Mouse (Mus musculus): Measurements from ENCODE around the gene Raver2.
"Not testable (repeated sequence)": the region's sequence is repeated elsewhere in the genome, so short reads cannot be mapped to it uniquely, and the experiment has no call there.

Raver2 gene

DNA sequence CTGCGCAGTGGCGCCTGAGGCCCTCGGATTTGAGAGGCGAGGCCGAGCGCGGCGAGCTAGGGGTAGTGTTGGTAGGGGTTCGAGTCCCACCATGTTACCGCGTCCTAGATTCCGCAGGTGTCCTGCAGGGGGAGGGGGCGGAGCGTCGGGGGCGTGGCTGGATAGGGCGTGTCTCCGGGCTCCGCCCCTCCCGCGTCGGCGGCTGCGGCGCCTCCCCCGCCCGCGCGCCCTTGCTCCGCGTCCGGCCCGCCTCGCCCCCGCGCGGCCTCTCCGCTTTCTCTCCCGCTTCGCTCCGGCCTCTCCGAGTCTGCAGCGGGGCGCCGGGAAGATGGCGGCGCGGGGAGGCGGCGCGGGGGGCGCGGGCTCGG, at the start of gene Raver2:
Gene Raver2, plus strand, starts transcription at position 198 of the 368 bp plus-strand sequence.
- DNase-seq, result peak; percentile 48

DNA sequence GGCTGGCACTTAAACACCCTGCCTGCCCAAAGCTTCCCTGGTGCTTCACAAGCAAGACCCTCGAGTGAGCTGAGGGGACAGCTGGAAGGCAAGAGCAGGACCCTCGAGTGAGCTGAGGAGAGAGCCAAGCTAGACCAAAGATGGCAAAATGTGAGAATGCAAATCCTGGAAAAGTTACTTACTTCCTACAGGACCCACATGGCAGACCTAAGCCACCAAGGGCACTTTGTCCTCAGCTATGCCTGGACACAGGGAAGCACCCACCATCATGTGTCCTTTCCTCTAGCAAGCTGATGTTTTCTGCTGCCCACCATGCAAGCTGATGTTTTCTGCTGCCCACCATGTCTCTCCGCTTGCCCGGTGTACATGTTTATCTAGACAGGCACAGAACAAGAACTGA, 48.2 kb upstream of the Raver2 start, which contains the start of gene Gm10577:
Gene Gm10577, minus strand, starts transcription at position 101 of the 400 bp plus-strand sequence.
- no peak for DNase-seq

DNA sequence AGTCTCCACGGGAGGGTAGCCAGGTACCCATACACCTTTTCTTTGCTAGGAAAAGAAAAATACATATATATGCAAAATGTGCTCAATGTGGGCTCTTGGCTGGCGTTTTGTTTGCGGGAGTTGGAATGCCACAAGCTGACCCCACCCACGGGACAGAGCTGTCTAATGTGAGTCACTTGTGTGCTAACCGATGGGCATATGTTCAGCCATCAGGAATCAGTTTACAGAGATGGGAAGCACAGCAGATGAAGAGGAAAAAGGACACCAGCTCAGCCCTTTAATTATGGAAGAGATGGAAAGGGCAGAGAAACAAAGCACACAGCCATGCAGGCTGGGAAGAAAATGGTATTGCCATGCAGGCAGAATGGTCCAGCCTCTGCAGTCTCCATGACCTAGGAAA, 42.2 kb upstream of the Raver2 start:
- no peak for DNase-seq

DNA sequence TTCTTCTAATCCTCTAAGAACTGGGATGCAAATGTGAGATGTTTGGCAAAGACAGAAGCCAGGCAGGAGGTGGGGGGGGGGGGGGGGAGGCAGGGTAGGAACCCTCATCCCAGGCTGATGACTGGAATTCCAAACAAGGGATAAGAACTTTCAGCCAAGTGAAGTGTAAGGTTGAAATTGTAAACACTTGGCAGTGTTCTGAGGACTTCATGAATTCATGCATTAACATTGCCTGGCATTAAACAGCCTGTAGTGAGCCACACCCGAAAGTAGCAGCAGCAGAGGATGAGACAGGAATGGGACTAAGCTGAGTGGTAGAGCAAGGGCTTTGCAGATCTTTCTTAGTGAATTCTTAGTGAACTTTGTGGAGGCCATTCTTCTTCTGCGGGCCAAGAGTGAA, 41.8 kb upstream of the Raver2 start:
- no peak for DNase-seq

DNA sequence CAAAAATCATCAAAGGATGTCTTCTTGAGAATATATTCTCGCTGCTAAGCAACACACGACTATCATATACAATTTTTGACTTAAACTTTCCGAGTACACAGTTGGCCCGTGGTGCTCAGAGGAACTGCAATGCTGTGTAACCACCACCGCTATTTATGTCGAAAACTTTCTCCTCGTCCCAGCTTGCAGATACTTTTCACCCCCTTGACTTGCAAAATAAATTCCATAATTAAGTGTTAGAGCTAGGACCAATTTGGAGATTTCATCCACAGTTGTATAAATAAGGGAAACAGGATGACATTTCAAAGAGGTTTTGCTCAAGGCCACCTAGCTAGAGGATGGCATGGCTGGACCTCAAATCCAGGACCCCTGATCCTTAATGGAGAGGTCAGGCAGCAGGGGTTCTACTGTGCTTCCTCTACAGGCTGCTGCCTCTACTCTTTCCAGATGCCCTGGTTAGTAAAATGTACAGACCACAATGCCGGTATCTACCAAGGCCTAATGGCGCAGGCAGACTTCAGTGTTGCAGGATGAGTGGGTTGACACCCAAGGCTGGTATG, 40.9 kb upstream of the Raver2 start:
- DNase-seq, result no peak

DNA sequence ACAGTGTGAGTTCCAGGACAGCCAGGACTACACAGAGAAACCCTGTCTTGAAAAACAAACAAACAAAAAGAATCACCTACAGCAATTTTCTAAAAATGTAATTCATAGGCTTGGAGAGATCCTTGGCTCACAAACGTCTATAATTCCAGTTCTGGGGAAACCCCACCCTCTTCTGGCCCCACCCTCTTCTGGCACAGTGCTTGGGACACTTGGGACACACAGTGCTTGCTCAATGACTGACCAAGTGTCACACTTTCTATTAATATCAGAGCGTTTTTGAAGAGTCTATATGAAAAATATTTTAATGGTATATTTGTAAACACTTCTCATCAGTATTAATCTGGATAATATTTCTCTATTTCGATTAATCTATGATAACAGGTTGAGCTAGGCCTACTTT, 35.7 kb upstream of the Raver2 start:
- no peak for DNase-seq

DNA sequence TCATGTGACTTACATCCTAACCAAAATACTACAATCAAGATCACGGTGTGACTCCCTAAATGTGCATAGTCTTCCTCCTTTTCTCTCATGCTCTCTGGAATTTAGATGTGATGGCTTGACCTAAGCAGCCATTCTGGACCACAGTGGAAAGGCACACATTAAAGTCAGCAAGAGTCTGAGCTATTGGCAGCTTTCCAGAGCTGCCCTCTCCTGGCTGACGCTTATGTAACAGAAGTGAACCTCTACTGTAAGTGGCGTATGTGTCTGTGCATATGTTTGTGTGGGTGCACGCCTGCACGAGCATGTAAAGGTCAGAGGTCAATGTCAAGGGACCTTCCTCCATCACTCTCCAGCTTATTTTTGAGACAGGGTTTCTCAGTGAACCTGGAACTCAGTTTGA, 33.7 kb upstream of the Raver2 start:
- DNase-seq, result no peak

DNA sequence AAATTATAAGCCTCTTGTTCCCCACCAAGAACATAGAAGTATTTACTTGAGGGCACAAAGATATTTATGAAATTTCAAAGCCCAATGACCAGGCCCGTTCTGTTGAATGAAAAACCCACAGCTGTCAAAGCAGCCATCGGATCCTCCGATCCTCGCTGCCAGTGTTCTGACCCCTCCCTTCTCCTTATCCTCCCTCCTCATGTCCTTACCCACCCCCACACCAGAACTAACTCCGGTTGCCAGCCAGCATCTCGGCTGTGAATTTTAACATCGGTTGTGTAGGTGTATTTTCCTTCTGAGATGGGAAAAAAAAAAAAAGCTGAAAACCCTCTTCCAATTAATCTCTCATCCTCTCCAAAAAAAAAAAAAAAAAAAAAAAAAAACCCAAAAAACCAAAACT, 31.6 kb upstream of the Raver2 start:
- peak; percentile 36 for DNase-seq

DNA sequence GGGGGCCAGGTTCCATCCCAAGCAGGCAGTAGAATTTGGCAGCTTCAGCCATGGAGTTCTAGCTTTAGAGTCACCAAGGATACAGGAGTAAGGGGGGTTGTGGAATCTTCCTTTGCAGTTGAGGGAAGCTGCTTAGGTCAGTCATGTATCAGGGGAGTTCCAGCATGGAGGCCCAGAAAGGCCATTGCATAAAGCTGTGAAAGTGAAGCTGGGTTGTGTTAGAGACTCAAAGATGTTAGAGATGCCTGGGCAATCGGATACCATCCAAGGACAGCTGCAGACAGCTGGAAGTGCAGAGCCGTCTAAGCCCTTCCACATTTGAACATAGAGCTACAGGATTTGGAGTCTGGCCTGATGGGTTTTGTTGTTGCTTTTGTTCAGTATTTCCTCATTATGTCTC, 25.1 kb upstream of the Raver2 start:
- no peak for DNase-seq

DNA sequence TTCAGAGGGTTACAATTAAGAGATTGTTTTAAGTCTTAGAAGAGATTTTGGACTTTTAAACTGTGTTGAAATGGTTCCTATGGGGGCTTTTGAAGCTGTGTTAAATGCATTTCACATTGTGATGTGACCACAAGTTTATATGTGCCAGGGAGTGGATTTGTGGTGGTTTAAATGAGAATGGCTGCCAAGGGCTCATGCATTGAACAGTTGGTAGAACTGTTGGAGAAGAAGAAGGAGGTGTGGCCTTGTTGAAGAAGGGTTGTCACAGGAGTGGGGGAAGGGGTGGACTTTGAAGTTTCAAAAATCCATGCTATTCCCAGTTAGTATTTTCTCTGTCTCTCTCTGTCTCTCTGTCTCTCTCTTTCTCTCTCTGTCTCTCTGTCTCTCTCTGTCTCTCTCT, 24.6 kb upstream of the Raver2 start:
- no peak for DNase-seq

DNA sequence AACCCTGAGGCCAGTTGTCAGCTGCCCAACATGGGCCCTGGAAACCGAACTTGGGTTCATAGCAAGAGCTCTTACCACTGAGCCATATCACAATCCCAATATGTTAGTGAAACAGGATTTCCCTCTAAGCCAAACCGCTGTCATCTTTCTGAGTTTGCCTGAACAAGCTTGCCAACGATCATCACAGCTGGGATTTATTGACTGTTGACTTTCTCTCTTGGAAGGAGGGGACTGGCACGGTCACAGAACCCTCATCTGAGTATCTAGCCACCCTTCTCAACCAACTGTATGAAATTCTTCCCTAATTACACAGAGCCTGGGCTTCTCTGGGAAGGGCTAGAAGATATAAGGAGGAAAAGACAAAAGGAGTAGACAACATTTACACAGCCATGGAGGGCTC, 22.2 kb upstream of the Raver2 start:
- DNase-seq, result no peak

DNA sequence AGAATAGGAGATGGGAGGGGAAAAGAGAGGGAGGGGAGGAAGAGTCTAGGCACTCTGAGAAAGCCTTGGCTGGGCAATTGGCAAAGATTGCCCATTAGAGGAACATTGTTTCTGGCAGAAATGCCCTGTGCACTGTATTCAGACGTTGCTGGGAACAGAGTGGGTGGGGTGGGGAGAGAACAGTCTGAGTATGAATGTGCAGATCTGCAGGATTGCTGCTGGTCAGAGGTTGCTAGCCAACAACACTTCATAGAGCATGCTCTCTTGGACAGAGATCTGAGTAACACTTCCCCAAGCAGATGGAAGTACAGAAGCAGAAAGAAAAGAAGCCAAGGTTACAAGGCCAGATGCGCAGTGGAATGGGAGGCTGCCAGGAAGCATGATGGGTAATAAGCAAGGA, 6.6 kb upstream of the Raver2 start:
- DNase-seq, result no peak

DNA sequence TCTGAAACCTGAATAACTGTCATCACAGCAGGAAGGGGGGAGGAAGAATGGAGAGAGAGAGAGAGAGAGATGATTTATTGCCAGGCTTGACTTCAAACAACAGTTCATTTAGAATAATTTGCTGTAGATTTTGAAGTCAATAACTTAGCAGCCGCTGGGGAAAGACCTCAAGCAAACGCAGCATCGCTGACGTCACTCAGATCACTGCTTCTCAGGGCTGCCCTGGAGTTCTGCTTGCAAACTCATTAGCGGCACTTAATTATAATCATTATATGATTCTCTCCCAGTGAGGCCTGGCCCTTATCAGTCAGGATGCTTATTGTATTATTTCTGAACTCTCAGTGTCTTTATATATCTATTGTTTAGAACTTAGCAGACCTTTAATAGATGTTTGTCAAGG, 2.4 kb upstream of the Raver2 start:
- DNase-seq, result no peak

DNA sequence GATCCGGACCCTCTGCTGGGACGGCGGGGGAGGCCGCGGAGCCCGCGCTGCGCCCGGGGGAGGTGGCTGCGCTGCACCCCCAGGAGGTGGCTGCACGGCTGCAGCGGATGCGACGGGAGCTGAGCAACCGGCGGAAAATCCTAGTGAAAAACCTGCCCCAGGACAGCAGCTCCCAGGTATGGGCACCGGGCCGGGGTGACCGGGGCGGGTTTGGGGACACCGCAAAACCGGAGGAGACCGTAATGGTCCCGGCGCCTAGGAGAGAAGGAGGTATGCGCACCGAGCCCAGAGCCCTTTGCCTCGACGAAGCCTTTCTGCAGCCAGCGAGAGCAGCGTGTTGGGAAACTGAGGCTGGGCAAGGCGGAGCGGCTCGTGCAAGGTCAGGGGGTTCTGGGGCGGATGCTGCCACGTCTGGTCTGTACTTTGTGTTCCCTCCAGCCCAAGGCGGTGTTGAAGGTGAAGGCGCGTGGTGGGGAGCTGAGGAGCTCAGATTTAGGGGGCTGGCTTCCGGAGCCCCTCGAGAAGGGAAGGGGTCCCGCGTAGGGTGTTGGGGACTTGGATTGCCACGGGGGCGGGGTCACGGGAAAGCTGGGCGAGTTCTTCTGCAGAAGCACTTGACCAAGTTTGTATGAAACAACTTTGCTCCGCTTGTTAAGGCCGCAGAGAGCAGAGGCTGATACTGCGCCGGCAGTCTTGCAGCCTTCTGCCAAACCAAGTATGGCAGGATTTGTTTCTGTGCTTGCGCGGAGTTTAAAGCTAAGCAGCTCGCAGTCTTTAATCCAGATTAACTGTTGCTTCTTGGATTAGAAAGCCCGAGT, 580 bp downstream of the Raver2 start:
- peak; percentile 22 for DNase-seq

DNA sequence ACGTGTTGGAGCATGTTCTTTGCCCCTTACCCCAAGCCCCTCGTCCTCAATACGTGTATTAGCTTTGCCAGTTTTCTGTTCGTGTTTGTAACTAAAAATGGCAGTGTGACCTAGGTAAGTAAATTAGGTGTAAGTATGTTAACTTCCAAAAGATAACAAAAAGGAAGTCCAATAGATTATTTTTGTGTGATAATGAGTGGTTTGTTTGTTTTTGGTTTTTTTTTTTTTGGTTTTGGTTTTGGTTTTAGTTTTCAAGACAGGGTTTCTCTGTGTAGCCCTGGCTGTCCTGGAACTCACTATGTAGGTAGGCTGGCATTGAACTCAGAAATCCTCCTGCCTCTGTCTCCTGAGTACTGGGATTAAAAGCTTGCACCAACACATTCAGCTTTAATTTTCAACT, 2.8 kb downstream of the Raver2 start:
- DNase-seq, result no peak

DNA sequence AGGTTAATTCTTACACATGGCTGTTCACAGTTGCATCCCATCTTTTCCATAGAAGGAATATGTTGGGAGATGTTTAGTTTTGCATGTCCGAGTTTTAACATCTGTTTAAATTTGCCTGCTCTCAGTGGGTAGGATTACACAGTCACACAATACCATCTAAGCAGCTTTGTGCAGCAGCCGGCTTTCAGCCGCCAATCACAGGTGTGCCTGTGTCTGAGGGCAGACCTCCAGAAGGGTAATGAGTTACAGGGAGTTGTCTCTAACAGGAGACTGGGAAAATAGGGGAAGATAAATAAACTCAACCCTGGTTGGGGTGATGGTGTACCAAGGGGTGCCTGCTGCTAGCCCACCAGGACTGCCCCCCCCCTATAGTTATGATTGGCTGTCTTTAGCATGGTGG, 7.6 kb downstream of the Raver2 start:
- no peak for DNase-seq

DNA sequence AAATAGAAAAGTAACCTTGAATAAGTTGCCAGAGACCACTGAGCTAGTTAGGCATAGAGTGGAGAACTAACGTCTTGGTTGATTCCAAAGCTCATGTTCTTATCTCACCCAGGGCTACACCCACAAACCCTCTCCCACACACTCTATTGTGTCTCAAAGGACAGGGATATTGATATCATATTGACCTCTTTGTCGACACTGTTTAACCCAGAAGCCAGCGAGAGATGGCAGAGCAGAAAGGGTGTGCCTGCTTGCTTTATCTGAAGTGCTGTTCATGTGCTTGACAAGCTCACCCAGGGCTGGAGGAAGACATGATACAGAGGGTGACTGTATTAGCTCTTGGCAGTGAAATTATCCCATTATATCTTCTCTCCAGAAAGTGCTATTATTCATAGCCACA, 11.2 kb downstream of the Raver2 start:
- no peak for DNase-seq

DNA sequence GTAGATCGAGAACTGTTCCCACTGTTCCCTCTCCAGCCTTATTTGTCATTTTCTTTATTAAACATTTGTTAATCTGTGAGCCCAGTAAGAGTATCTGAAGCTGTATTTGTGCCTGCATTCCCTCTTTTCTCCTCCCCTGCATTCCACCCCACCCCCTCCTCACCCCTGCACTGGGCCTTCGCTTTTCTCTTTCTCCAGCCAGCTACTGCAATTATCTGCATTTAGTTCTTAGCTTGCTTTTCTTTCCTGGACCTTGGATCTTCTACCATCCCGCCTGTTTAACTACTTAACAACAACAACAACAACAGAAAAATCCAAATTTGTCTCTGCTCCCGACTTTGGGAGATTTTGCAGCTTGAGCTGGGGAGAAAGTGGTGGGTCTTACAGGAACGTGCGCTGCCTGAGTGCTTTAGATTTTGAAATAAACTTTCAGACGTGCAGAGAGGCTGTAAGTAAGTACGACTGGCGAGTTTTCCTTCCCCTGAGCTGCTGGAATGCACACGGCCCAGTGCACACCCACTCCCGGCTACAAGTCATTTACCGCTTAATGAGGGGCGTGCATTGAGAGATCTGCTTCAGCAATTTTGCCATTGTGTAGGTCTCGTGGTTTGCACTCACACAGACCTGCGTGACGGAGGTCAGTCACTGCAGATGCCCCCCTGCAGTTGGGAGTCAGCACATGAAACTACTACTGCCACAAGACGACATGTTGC, 13.5 kb downstream of the Raver2 start:
- DNase-seq, result no peak

DNA sequence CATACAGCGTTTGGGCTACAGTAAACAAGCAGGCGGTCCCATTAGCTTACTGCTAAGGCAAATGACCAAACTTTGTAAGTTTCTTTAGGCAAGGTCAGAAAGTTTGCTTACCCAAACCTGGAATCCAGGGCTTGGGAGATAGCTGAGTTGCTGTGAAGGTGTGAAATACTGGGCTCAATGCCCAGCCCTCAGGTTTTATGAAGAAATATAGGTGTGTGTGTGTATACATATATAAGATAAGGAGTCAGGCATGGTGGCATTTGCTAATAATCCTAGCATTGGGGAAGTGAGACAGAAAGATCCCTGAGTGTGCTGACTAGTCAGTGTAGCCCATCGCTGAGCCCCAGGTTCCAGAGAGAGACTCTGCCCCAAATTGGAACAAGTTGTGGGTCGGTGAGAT, 16.1 kb downstream of the Raver2 start:
- no peak for DNase-seq

DNA sequence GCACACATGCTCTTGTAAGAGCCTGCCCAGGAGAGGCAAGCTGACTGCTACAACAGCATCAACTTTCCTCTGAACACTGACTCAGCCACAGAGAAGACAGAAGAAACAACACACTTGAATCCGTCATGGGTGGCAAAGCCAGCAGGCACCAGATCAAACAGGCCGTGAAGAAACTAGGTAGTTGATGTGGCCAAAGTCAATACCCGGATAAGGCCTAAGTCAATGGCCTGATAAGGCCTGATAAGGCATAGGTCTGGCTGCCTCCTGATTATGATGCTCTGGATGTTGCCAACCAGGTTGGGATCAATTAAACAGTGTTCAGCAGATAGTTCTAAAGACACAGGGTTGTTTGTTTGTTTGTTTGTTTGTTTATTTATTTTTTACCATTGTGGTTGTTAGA, 17.3 kb downstream of the Raver2 start:
- no peak for DNase-seq

DNA sequence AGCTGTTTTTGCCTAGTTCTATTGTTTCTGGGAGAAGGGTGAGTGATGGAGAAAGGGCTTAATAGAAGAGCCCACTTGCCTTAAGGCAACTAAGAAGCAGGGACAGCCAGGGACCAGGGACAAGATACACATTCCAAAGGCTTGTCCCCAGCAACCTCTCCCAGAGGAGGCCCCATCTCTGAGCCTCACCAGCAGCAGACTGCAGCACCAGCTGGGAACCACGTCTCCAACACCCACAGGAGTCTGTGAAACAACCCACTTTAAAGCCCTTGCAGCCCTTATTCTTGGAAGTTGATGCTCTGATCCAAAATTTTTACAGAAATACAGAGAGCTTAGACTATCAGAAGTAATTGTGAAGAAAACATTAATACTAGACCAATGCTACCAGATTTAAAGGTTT, 18.9 kb downstream of the Raver2 start:
- DNase-seq, result peak; percentile 16

DNA sequence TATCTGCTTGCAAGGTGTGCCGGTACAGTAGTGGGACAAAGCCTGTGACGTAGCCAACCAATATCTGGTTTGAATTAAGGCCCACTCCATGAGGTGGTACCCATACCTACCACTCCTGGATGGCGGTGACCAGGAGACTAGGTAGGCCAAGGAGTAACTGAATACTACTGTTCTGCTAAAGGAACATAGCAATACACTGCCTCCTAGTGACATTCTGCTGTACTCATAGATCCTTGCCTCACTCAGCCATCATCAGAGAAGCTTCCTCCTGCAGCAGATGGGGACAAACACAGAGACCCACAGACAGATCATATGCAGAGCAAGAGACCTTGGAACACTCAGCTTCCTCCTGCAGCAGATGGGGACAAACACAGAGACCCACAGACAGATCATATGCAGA, 21.8 kb downstream of the Raver2 start:
- DNase-seq, result not testable (repeated sequence)

DNA sequence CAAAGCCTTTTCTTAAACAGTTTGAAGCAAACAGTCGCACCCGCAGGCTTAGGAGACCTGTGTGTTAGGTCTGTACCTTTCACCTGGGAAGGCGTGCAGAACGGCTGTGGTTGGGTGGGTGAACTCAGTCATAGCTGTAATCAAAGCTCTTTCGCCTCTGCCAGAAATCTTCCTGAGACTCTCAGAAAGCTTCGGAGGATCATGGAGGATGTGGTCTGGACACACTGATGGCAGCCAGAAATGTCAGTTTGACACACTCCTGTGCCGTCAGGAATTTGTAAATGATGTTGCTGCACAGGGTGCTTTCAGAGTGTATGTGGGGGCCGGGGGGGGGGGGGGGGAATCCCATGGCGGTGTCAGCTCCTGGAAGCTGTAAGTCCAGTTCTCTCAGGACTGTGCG, 24.5 kb downstream of the Raver2 start:
- no peak for DNase-seq

DNA sequence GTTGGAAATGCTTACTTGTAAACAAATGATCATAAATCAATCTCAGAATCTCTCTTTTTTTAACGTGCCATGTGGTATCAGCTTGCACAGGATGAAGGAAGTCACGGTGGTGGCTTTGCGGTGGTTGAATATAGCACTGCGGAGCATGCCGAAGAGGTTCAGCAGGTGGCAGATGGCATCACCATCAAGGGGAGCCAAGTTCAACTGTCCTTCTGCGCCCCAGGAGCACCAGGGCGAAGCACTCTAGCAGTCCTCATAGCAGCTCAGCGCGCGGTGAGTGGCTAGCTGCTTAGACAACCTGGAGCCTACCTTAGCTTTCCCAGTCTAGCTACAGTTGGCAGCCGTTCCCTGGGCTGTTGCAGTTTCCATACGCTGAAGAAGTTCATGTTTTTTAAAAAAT, 38.3 kb downstream of the Raver2 start:
- DNase-seq, result no peak
